Mouse (Mus musculus) heart, postnatal 25 days (tissue): ENCODE data around the gene Dync2li1. TPM values are rescaled to one million over a fixed set of nuclear protein-coding genes. Genes with fewer than 3 reads are reported as not detected.

Experiments
- DNase-seq: peaks from one replicate; pipeline ENCODE4 v3.0.0; 2022; ENCODE audit warnings: low spot score
- intact Hi-C: fragments of 180-260 bp; cut with DNase I; formaldehyde crosslinking; loops from one replicate; pipeline ENCODE4 v1.15.1; 2025
- total RNA-seq, 2 experiments: library from RNA; stranded (reverse); gene quantifications; 2 replicates each; pipeline ENCODE4 v1.2.3; 2021

Gene Dync2li1
- total RNA-seq, 2 experiments from 2014 or later = 2.8 to 3.0 TPM

GRCm38 (mm10) chr17:84607617-84608016 is 18.7 kb upstream of the Dync2li1 start:
- intact Hi-C loops = no loop called here
- no peak for DNase-seq

DNA sequence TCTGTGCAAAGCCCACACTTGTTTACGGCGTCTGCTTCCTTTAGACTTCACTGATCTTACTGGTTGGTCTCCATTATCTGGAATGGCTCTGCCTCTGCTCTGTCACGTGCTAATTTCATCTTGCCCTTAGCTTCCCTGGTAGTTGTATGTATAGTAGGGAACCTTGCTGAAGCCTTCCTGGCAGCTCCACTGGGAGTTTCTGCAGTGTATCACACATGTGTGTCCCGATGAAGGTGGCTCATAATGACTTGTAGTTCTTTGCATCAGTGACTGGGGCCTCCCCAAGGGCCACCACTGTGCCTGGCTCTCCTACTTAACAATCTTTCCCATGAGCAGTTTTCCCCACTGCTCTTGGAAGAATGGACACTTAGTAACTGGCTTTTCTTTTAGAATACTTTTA is 17.7 kb upstream of the Dync2li1 start:
- no peak for DNase-seq
- intact Hi-C loops = no loop called here

GRCm38 (mm10) chr17:84611500-84611899 is 14.8 kb upstream of the Dync2li1 start:
- intact Hi-C loops = no loop called here
- DNase-seq = no peak

DNA sequence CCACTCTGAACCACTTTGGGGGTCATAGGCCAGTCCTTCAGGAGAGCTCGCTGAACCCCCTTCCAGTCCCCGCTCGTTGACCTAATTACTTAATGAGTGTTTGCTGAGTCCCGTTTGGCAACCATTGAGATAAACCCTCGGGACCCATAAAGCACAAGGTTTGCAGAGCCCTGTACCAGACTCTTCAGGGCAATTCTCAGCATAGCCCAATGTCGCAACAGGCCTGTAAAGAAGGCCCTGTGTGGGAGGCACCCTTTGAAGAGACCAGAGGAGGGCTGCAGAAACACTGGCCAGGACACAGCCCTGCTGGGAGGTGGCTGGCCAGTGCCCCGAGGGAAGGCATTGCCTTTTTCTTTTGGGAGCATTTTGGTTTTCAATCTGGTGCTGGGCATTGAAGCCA is 14.3 kb upstream of the Dync2li1 start:
- no peak for DNase-seq
- intact Hi-C loops = no loop called here

DNA sequence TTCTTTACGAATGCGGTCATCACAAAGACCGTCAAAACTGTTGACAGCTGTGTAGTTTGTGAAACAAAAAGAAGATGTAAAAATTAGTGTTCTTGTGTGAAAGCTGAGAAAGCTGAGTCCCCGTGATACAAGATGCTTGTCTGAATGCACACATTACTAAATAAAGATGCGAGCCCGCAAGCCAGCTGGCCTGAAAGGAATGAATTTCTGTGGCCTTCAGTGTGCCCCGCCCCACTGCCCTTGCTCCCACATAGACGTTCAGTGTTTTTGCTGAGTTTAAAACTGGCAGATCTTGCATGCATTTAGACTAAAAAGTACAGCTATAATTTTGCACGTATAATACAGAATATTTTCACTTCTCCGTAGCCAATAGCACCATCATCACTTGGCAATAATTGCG is 10.5 kb upstream of the Dync2li1 start:
- intact Hi-C loops = no loop called here
- DNase-seq = no peak

GRCm38 (mm10) chr17:84616526-84617074 is 9.7 kb upstream of the Dync2li1 start:
- DNase-seq = no peak
- intact Hi-C loops = no loop called here

- intact Hi-C loops = no loop called here
- DNase-seq = no peak
These were observed 8.3 kb upstream of the Dync2li1 start for GRCm38 (mm10) chr17:84617953-84618352.

- intact Hi-C loops = no loop called here
- no peak for DNase-seq
These were observed 7.2 kb upstream of the Dync2li1 start for GRCm38 (mm10) chr17:84619112-84619511.

DNA sequence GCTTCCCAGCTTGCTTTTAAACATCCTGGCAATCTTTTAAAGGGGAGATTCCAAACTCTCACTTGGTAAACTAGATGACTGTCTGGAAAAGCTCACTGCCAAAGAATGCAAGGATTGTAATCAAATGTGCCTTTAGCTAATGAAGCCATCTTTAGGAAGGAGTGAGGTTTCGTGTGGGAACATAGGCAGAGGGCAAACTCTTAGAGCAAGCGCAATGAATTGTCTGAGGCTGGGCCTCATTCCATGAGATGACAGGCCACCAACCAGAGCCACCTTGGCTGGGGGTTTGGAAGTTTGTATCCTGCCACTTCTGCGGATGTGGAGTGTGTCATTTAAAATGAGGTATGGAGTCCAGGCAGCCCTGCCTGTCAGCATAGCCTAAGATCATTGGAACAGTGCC is 6.2 kb upstream of the Dync2li1 start:
- DNase-seq = no peak
- intact Hi-C loops = no loop called here

- DNase-seq = no peak
- intact Hi-C loops = no loop called here
These were observed 5.7 kb upstream of the Dync2li1 start for GRCm38 (mm10) chr17:84620610-84621009.

DNA sequence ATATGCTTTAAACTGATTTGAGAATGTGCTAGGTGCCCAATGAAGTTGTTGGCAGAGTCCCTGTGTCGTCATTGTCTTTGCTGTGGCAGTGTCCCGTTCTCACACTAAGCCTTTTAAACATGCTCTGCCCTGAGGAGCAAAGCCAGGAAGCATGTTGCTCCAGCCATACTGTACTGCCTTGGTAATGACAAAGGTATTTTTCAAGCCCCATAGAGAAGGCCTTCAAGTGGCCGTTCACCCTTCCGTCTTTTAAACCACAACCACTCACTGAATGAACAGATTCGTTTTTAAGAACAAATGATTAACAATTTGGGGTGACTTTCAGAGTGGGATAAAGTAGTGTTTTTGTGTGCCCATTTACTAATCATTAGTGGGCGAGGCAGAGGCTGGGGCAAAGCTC is 5.1 kb upstream of the Dync2li1 start:
- no peak for DNase-seq
- intact Hi-C loops = no loop called here

- DNase-seq = no peak
- intact Hi-C loops = no loop called here
These were observed 4.3 kb upstream of the Dync2li1 start for GRCm38 (mm10) chr17:84622028-84622427.

- intact Hi-C loops = no loop called here
- DNase-seq = no peak
These were observed 3.4 kb upstream of the Dync2li1 start for GRCm38 (mm10) chr17:84622873-84623272.

DNA sequence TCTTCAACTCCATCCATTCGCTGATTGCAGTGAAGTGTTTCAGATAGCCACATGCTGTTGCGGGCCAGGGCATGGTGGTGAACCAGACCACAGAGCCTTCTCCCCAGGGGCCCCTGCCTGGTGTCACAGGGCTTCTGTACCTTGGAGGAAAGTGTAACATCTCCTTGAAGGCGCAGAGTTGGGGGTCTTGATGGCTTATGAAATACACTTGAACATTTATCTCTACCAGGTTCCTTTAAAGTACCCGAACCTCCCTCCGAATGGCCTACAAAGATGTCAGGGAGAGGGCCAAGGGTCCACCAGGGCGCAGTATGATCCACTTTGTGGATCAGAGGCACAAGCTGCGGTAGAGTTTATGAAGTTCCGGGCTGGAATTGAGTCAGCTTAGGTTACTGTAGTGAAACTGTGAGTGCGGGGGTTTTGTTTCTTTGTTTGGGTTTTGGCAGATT is 585 bp downstream of the Dync2li1 start:
- DNase-seq = no peak
- intact Hi-C loops = no loop called here

GRCm38 (mm10) chr17:84627721-84628120 is 1.4 kb downstream of the Dync2li1 start:
- intact Hi-C loops = no loop called here
- DNase-seq = no peak

DNA sequence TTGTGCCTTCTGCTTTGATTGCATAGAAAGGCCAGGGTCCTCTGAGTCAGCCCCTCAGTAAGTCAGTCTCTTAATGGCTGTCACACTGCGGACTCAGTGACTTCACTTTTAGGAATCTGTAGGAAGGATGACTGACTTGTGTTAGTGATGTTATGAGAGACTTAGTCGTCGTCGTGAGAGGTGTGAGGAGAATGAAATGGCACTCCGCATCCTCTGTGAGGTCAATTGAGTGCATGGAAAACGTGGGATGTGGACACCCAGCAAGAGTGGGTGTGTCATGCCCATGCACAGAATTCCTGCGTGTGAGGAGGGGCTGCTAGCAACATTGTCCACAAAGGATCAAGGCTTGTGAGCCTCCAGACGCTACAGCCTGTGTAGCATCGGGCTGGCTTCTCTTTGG is 2.3 kb downstream of the Dync2li1 start:
- DNase-seq = no peak
- intact Hi-C loops = no loop called here

GRCm38 (mm10) chr17:84631836-84632235 is 5.5 kb downstream of the Dync2li1 start:
- intact Hi-C loops = no loop called here
- DNase-seq = no peak

- intact Hi-C loops = no loop called here
These were observed 7.1 kb downstream of the Dync2li1 start for GRCm38 (mm10) chr17:84633443-84633842.

DNA sequence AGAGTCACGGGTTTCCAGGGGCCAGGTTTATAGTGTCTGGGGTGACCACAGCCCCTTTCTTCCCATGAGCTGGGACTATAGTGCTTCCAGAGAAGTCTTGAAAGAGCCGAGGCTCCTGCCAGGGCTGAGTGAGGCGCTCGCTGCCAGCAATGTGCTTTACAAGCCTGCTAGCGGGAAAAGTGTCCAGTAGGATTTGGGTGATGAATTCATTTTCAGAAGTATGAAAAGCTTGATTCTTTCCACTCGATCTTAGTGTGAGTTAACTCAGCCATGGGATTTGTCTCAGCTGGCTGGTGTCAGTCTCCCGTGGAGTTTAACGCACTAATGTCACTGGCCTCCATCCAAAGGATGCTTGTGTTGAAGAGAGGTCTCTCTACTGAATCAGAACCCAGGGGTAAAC is 10.0 kb downstream of the Dync2li1 start:
- DNase-seq = no peak
- intact Hi-C loops = no loop called here

More at GRCm38 (mm10) chr17:84633443-84633842, 7.1 kb downstream of the Dync2li1 start:
- DNase-seq = no peak

DNA sequence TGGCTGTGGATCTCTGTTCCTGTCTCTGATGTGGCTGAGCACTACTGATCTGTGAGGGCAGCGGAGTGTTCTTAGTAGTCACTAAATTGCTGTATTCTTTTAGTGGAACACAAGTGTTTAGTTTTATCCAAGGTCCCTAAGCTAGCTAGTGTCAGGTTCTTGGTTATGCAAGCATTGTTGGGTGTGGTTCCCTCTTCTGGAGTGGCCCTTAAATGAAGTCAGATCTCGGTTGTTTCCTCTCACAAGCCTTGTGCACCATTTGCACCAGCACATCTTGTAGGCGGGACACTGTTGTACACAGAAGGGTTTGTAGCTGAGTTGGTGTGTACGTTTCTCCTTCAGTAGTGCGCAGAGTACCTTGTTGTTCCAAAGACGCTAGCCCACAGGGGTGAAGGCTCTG is 11.7 kb downstream of the Dync2li1 start:
- intact Hi-C loops = no loop called here

DNA sequence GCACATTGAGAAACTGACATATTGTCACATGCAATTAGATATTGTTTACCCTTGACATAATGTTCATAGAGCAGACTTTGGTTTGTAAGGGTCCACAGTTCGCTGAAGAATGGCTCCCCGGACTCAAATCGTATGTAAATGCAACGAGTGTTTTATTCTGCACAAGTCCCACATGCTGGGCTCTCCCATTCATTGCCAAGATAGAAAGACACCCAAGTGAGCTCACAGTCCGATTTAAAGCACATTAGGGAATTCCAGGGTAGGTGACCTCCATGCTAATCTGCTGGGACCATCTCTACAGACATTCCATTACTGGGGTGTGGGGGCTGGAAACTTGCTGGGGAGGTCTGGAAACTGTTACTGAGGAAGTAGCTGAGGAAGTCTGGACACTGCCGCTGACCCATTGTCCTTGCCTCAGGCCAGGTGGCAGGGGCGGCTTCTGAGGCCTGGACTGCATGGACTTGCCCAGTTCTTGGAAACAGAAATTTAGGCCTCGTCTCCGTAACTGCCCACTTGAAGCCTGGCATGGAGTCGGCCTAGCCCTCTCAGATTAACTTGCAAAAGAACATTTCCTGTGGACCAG is 13.6 kb downstream of the Dync2li1 start:
- intact Hi-C loops = no loop called here
- no peak for DNase-seq

More for the DNA sequence above, 11.7 kb downstream of the Dync2li1 start:
- no peak for DNase-seq

DNA sequence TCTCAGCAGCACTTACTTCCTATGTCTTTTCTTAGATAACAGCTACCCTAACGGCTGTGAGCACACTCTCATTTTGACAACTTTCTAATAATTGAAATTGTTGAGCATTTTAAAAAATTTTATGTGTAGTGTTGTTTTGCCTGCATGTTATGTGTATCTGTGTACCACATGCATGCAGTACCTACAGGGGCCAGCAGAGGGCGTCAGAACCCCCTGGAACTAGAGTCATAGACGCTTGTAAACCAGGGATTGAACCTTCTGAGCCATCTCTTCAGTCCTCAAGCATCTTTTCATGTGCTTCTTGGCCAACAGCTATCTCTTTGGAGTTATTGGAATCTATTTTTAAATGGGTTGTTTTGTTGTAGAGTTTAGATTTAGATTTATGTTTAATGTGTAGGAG is 15.6 kb downstream of the Dync2li1 start:
- DNase-seq = no peak
- intact Hi-C loops = no loop called here
